Mouse (Mus musculus): ENCODE measurements around the gene Arhgap15. TPM values are rescaled to one million over a fixed set of nuclear protein-coding genes. Genes with fewer than 3 reads are reported as not detected.

The Arhgap15 gene
- total and polyA plus RNA-seq, 2 experiments = 0.12 to 2.4 TPM

- 61% methylated on average over 10 of the region's 10 CpGs for WGBS
- Histone ChIP-seq H3K4me3 (ENCODE audit: insufficient read depth, low read depth, low read length) (no peak overlapping the region), H3K4me1 (ENCODE audit: control insufficient read depth, insufficient read depth, low read length) (no peaks in the 10 kb centered on the region), H3K27ac (replicated peaks; ENCODE audit: insufficient read depth, low read depth, low read length) (no peak overlapping the region), H3K9ac (ENCODE audit: low read depth, low read length) (no peak overlapping the region), H3K27me3 (ENCODE audit: control insufficient read depth, insufficient read depth, low read length) (no peaks in the 10 kb centered on the region), H3K36me3 (ENCODE audit: control insufficient read depth, insufficient read depth, low read length) (no peaks in the 10 kb centered on the region), H3K79me2 (ENCODE audit: control insufficient read depth, insufficient read depth, low read length) (no peaks in the 10 kb centered on the region)
- TF ChIP-seq POLR2A (IDR thresholded peaks at IDR 0.05; ENCODE audit: extremely low read depth, insufficient read depth, low read length) = no peak
- no peak for TF ChIP-seq CTCF (IDR thresholded peaks at IDR 0.05; ENCODE audit: low read depth, low read length)
- DNase-seq (ENCODE audit: extremely low read depth, low read depth, low spot score) = no peak
Measured at GRCm38 (mm10) chr2:44018033-44018432, 269.4 kb downstream of the Arhgap15 start.

- no peaks in the 10 kb centered on the region for H3K4me1 ChIP-seq (ENCODE audit: control insufficient read depth, insufficient read depth, low read length)
- H3K9ac ChIP-seq (ENCODE audit: low read depth, low read length) = no peak overlapping the region
- no peaks in the 10 kb centered on the region for H3K27me3 ChIP-seq (ENCODE audit: control insufficient read depth, insufficient read depth, low read length)
- H3K4me3 ChIP-seq (ENCODE audit: insufficient read depth, low read depth, low read length) = no peak overlapping the region
- DNase-seq (ENCODE audit: extremely low read depth, low read depth, low spot score) = no peak
- TF ChIP-seq POLR2A (IDR thresholded peaks at IDR 0.05; ENCODE audit: extremely low read depth, insufficient read depth, low read length) (no peak), CTCF (IDR thresholded peaks at IDR 0.05; ENCODE audit: low read depth, low read length) (no peak)
- no peaks in the 10 kb centered on the region for H3K79me2 ChIP-seq (ENCODE audit: control insufficient read depth, insufficient read depth, low read length)
- 45% methylated on average over 1 of the region's 1 CpGs for WGBS
- H3K36me3 ChIP-seq (ENCODE audit: control insufficient read depth, insufficient read depth, low read length) = no peaks in the 10 kb centered on the region
- no peak overlapping the region for H3K27ac ChIP-seq (replicated peaks; ENCODE audit: insufficient read depth, low read depth, low read length)
Measured at GRCm38 (mm10) chr2:44024704-44025103, 276.1 kb downstream of the Arhgap15 start.

GRCm38 (mm10) chr2:44029035-44029715, 280.6 kb downstream of the Arhgap15 start:
- no peaks in the 10 kb centered on the region for H3K27me3 ChIP-seq (ENCODE audit: control insufficient read depth, insufficient read depth, low read length)
- no peaks in the 10 kb centered on the region for H3K4me1 ChIP-seq (ENCODE audit: control insufficient read depth, insufficient read depth, low read length)
- H3K27ac ChIP-seq (replicated peaks; ENCODE audit: insufficient read depth, low read depth, low read length) = no peak overlapping the region
- no peaks in the 10 kb centered on the region for H3K36me3 ChIP-seq (ENCODE audit: control insufficient read depth, insufficient read depth, low read length)
- no peak for DNase-seq (ENCODE audit: extremely low read depth, low read depth, low spot score)
- H3K9ac ChIP-seq (ENCODE audit: low read depth, low read length) = no peak overlapping the region
- 85% methylated on average over 8 of the region's 8 CpGs for whole genome bisulfite sequencing
- H3K79me2 ChIP-seq (ENCODE audit: control insufficient read depth, insufficient read depth, low read length) = no peaks in the 10 kb centered on the region
- H3K4me3 ChIP-seq (ENCODE audit: insufficient read depth, low read depth, low read length) = no peak overlapping the region
- TF ChIP-seq CTCF (IDR thresholded peaks at IDR 0.05; ENCODE audit: low read depth, low read length) (no peak), POLR2A (IDR thresholded peaks at IDR 0.05; ENCODE audit: extremely low read depth, insufficient read depth, low read length) (no peak)

- no peak overlapping the region for H3K27ac ChIP-seq (replicated peaks; ENCODE audit: insufficient read depth, low read depth, low read length)
- TF ChIP-seq CTCF (IDR thresholded peaks at IDR 0.05; ENCODE audit: low read depth, low read length) (no peak), POLR2A (IDR thresholded peaks at IDR 0.05; ENCODE audit: extremely low read depth, insufficient read depth, low read length) (no peak)
- no peak overlapping the region for H3K9ac ChIP-seq (ENCODE audit: low read depth, low read length)
- H3K27me3 ChIP-seq (ENCODE audit: control insufficient read depth, insufficient read depth, low read length) = no peaks in the 10 kb centered on the region
- H3K36me3 ChIP-seq (ENCODE audit: control insufficient read depth, insufficient read depth, low read length) = no peaks in the 10 kb centered on the region
- no peak for DNase-seq (ENCODE audit: extremely low read depth, low read depth, low spot score)
- H3K79me2 ChIP-seq (ENCODE audit: control insufficient read depth, insufficient read depth, low read length) = no peaks in the 10 kb centered on the region
- H3K4me1 ChIP-seq (ENCODE audit: control insufficient read depth, insufficient read depth, low read length) = no peaks in the 10 kb centered on the region
- 90% methylated on average over 10 of the region's 10 CpGs for WGBS
- no peak overlapping the region for H3K4me3 ChIP-seq (ENCODE audit: insufficient read depth, low read depth, low read length)
Measured at GRCm38 (mm10) chr2:44029865-44030264, 281.2 kb downstream of the Arhgap15 start.

- whole genome bisulfite sequencing = 72% methylated on average over 3 of the region's 3 CpGs
Measured at GRCm38 (mm10) chr2:44039522-44040203, 291.0 kb downstream of the Arhgap15 start.

GRCm38 (mm10) chr2:44044088-44044487, 295.5 kb downstream of the Arhgap15 start:
- Histone ChIP-seq H3K9ac (ENCODE audit: low read depth, low read length) (no peak overlapping the region), H3K27me3 (ENCODE audit: control insufficient read depth, insufficient read depth, low read length) (no peaks in the 10 kb centered on the region), H3K27ac (replicated peaks; ENCODE audit: insufficient read depth, low read depth, low read length) (no peak overlapping the region), H3K36me3 (ENCODE audit: control insufficient read depth, insufficient read depth, low read length) (no peaks in the 10 kb centered on the region), H3K4me3 (ENCODE audit: insufficient read depth, low read depth, low read length) (no peak overlapping the region), H3K4me1 (ENCODE audit: control insufficient read depth, insufficient read depth, low read length) (no peaks in the 10 kb centered on the region), H3K79me2 (ENCODE audit: control insufficient read depth, insufficient read depth, low read length) (no peaks in the 10 kb centered on the region)
- 67% methylated on average over 2 of the region's 2 CpGs for WGBS
- DNase-seq (ENCODE audit: extremely low read depth, low read depth, low spot score) = no peak
- TF ChIP-seq CTCF (IDR thresholded peaks at IDR 0.05; ENCODE audit: low read depth, low read length) (no peak), POLR2A (IDR thresholded peaks at IDR 0.05; ENCODE audit: extremely low read depth, insufficient read depth, low read length) (no peak)

More at GRCm38 (mm10) chr2:44039522-44040203, 291.0 kb downstream of the Arhgap15 start:
- DNase-seq (ENCODE audit: extremely low read depth, low read depth, low spot score) = no peak
- Histone ChIP-seq H3K27ac (replicated peaks; ENCODE audit: insufficient read depth, low read depth, low read length) (no peak overlapping the region), H3K36me3 (ENCODE audit: control insufficient read depth, insufficient read depth, low read length) (no peaks in the 10 kb centered on the region), H3K27me3 (ENCODE audit: control insufficient read depth, insufficient read depth, low read length) (no peaks in the 10 kb centered on the region), H3K4me1 (ENCODE audit: control insufficient read depth, insufficient read depth, low read length) (no peaks in the 10 kb centered on the region), H3K9ac (ENCODE audit: low read depth, low read length) (no peak overlapping the region), H3K4me3 (ENCODE audit: insufficient read depth, low read depth, low read length) (no peak overlapping the region), H3K79me2 (ENCODE audit: control insufficient read depth, insufficient read depth, low read length) (no peaks in the 10 kb centered on the region)
- TF ChIP-seq POLR2A (IDR thresholded peaks at IDR 0.05; ENCODE audit: extremely low read depth, insufficient read depth, low read length) = no peak
- TF ChIP-seq CTCF (IDR thresholded peaks at IDR 0.05; ENCODE audit: low read depth, low read length) = no peak
